Mouse (Mus musculus): ENCODE results near the gene 3100002H09Rik. TPM values are rescaled to one million over a fixed set of nuclear protein-coding genes. Genes with fewer than 3 reads are reported as not detected.

The 3100002H09Rik gene
- polyA plus RNA-seq, 1 experiment from 2014 or later, result not detected

- Histone ChIP-seq H3K4me1 (replicated peaks; ENCODE audit: control insufficient read depth, insufficient read depth) (no peaks in the 10 kb centered on the region), H3K27ac (replicated peaks) (no peak overlapping the region), H3K9ac (ENCODE audit: low read length) (no peak overlapping the region), H3K9me3 (ENCODE audit: control insufficient read depth, low read length) (no peaks in the 10 kb centered on the region), H3K27me3 (ENCODE audit: control insufficient read depth, insufficient read depth, low read length) (no peaks in the 10 kb centered on the region), H3K4me3 (ENCODE audit: low read depth, low read length) (no peak overlapping the region), H3K36me3 (ENCODE audit: control insufficient read depth, insufficient read depth, low read length) (no peaks in the 10 kb centered on the region), H3K4me2 (replicated peaks; ENCODE audit: low read depth) (no peak overlapping the region)
- ATAC-seq (ENCODE audit: low FRiP score, low TSS enrichment) (no peak), DNase-seq (ENCODE audit: low spot score) (no peak)
- TF ChIP-seq EP300 (optimal IDR thresholded peaks at IDR 0.05) (no peak), CTCF (IDR thresholded peaks at IDR 0.05; ENCODE audit: low read depth) (no peak)
- WGBS, result 85% methylated on average over 5 of the region's 5 CpGs
Measured at GRCm38 (mm10) chr4:124622566-124622965, 12.0 kb upstream of the 3100002H09Rik start.

- no peak overlapping the region for H3K4me2 ChIP-seq (replicated peaks; ENCODE audit: low read depth)
- no peak overlapping the region for H3K9ac ChIP-seq (ENCODE audit: low read length)
- TF ChIP-seq CTCF (IDR thresholded peaks at IDR 0.05; ENCODE audit: low read depth) (no peak), EP300 (optimal IDR thresholded peaks at IDR 0.05) (no peak)
- ATAC-seq (ENCODE audit: low FRiP score, low TSS enrichment) (no peak), DNase-seq (ENCODE audit: low spot score) (no peak)
- H3K4me1 ChIP-seq (replicated peaks; ENCODE audit: control insufficient read depth, insufficient read depth), result no peaks in the 10 kb centered on the region
- H3K36me3 ChIP-seq (ENCODE audit: control insufficient read depth, insufficient read depth, low read length), result no peaks in the 10 kb centered on the region
- WGBS, result 55% methylated on average over 11 of the region's 11 CpGs
- H3K4me3 ChIP-seq (ENCODE audit: low read depth, low read length), result no peak overlapping the region
- no peaks in the 10 kb centered on the region for H3K27me3 ChIP-seq (ENCODE audit: control insufficient read depth, insufficient read depth, low read length)
- H3K27ac ChIP-seq (replicated peaks), result no peak overlapping the region
- H3K9me3 ChIP-seq (ENCODE audit: control insufficient read depth, low read length), result no peaks in the 10 kb centered on the region
Measured at GRCm38 (mm10) chr4:124621406-124621805, 10.8 kb upstream of the 3100002H09Rik start.

- no peaks in the 10 kb centered on the region for H3K36me3 ChIP-seq (ENCODE audit: control insufficient read depth, insufficient read depth, low read length)
- H3K4me2 ChIP-seq (replicated peaks; ENCODE audit: low read depth), result no peak overlapping the region
- TF ChIP-seq EP300 (optimal IDR thresholded peaks at IDR 0.05), result no peak
- TF ChIP-seq CTCF (IDR thresholded peaks at IDR 0.05; ENCODE audit: low read depth), result no peak
- H3K27ac ChIP-seq (replicated peaks), result no peak overlapping the region
- WGBS, result 15% methylated on average over 16 of the region's 16 CpGs
- H3K27me3 ChIP-seq (ENCODE audit: control insufficient read depth, insufficient read depth, low read length), result no peaks in the 10 kb centered on the region
- H3K9ac ChIP-seq (ENCODE audit: low read length), result no peak overlapping the region
- DNase-seq (ENCODE audit: low spot score), result no peak
- H3K4me1 ChIP-seq (replicated peaks; ENCODE audit: control insufficient read depth, insufficient read depth), result no peaks in the 10 kb centered on the region
- ATAC-seq (ENCODE audit: low FRiP score, low TSS enrichment), result no peak
- no peaks in the 10 kb centered on the region for H3K9me3 ChIP-seq (ENCODE audit: control insufficient read depth, low read length)
- H3K4me3 ChIP-seq (ENCODE audit: low read depth, low read length), result no peak overlapping the region
Measured at GRCm38 (mm10) chr4:124618599-124618998, 8.0 kb upstream of the 3100002H09Rik start.

- ATAC-seq (ENCODE audit: low FRiP score, low TSS enrichment), result no peak
- TF ChIP-seq CTCF (IDR thresholded peaks at IDR 0.05; ENCODE audit: low read depth), result no peak
- TF ChIP-seq EP300 (optimal IDR thresholded peaks at IDR 0.05), result no peak
- Histone ChIP-seq H3K4me3 (ENCODE audit: low read depth, low read length) (no peak overlapping the region), H3K4me2 (replicated peaks; ENCODE audit: low read depth) (no peak overlapping the region), H3K36me3 (ENCODE audit: control insufficient read depth, insufficient read depth, low read length) (no peaks in the 10 kb centered on the region), H3K4me1 (replicated peaks; ENCODE audit: control insufficient read depth, insufficient read depth) (no peaks in the 10 kb centered on the region), H3K9me3 (ENCODE audit: control insufficient read depth, low read length) (no peaks in the 10 kb centered on the region), H3K9ac (ENCODE audit: low read length) (no peak overlapping the region), H3K27me3 (ENCODE audit: control insufficient read depth, insufficient read depth, low read length) (no peaks in the 10 kb centered on the region), H3K27ac (replicated peaks) (no peak overlapping the region)
- DNase-seq (ENCODE audit: low spot score), result no peak
- 33% methylated on average over 1 of the region's 1 CpGs for WGBS
Measured at GRCm38 (mm10) chr4:124616636-124617035, 6.0 kb upstream of the 3100002H09Rik start.

GRCm38 (mm10) chr4:124615986-124616385 is 5.4 kb upstream of the 3100002H09Rik start:
- H3K4me2 ChIP-seq (replicated peaks; ENCODE audit: low read depth), result no peak overlapping the region
- no peaks in the 10 kb centered on the region for H3K27me3 ChIP-seq (ENCODE audit: control insufficient read depth, insufficient read depth, low read length)
- no peak for ATAC-seq (ENCODE audit: low FRiP score, low TSS enrichment)
- DNase-seq (ENCODE audit: low spot score), result no peak
- H3K9ac ChIP-seq (ENCODE audit: low read length), result no peak overlapping the region
- 45% methylated on average over 9 of the region's 9 CpGs for WGBS
- H3K4me1 ChIP-seq (replicated peaks; ENCODE audit: control insufficient read depth, insufficient read depth), result no peaks in the 10 kb centered on the region
- no peaks in the 10 kb centered on the region for H3K36me3 ChIP-seq (ENCODE audit: control insufficient read depth, insufficient read depth, low read length)
- no peaks in the 10 kb centered on the region for H3K9me3 ChIP-seq (ENCODE audit: control insufficient read depth, low read length)
- no peak for TF ChIP-seq CTCF (IDR thresholded peaks at IDR 0.05; ENCODE audit: low read depth)
- TF ChIP-seq EP300 (optimal IDR thresholded peaks at IDR 0.05), result no peak
- no peak overlapping the region for H3K27ac ChIP-seq (replicated peaks)
- H3K4me3 ChIP-seq (ENCODE audit: low read depth, low read length), result no peak overlapping the region

GRCm38 (mm10) chr4:124615406-124615960 is 4.9 kb upstream of the 3100002H09Rik start:
- no peak overlapping the region for H3K9ac ChIP-seq (ENCODE audit: low read length)
- ATAC-seq (ENCODE audit: low FRiP score, low TSS enrichment) (no peak), DNase-seq (ENCODE audit: low spot score) (no peak)
- WGBS, result 52% methylated on average over 14 of the region's 14 CpGs
- no peak overlapping the region for H3K27ac ChIP-seq (replicated peaks)
- H3K36me3 ChIP-seq (ENCODE audit: control insufficient read depth, insufficient read depth, low read length), result no peaks in the 10 kb centered on the region
- TF ChIP-seq CTCF (IDR thresholded peaks at IDR 0.05; ENCODE audit: low read depth), result no peak
- no peak for TF ChIP-seq EP300 (optimal IDR thresholded peaks at IDR 0.05)
- no peak overlapping the region for H3K4me3 ChIP-seq (ENCODE audit: low read depth, low read length)
- H3K4me2 ChIP-seq (replicated peaks; ENCODE audit: low read depth), result no peak overlapping the region
- no peaks in the 10 kb centered on the region for H3K27me3 ChIP-seq (ENCODE audit: control insufficient read depth, insufficient read depth, low read length)
- H3K9me3 ChIP-seq (ENCODE audit: control insufficient read depth, low read length), result no peaks in the 10 kb centered on the region
- H3K4me1 ChIP-seq (replicated peaks; ENCODE audit: control insufficient read depth, insufficient read depth), result no peaks in the 10 kb centered on the region
